Mouse (Mus musculus): ENCODE results near the gene Cdkn2d.

The Cdkn2d gene

DNA sequence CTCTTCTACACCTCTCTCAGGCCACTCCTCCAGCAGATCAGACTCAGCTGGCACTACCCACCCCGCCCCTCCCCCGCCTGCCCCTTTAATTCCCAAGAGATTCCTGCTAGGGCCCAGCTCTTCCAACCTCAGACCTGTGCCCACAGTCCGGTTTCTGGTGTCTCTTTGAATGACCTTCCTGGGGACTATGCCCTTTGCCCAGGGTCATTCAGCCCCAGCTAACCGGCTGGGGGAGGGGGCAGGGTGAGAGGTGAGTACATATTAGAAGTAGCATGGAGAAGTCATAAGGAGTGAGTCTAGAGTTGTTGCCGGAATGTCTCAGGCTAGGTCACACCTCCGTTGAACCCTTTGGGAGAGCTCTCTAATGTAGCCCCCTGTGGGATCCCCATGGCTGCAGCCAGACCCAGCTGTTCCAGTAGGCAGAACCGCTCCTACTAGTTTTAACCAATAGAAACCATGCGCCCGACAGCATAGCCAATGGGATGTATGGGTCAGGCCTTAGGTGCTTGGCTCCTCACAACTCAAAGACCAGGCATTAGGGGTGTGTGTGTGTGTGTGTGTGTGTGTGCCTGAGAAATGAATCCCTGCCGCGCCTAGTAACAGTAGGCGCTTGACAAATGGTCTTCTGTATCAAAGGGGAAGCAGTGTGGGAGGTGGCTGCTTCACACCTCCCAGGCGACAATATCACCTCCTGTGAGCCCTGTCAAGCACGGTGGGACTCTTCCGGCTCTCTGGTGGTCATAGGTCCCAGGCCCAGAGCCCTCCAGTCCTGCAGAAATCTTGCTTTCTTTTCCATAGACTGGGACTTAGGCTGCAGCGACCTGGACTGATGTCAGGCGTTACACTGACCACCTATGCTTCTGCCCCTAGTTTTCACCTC is 41.3 kb downstream of the Cdkn2d start:
- POLR2A ChIA-PET = interaction anchor here in 3 of 4 experiments (0.6 to 2.7 kb wide), 7 partner anchors 8 to 379 kb away, joined by 3 to 6 read pairs (median 3); partner anchors contain the start of genes Cdkn2d (in 1 of the 3), Gm38431 (in 1 of the 3) and Raver1 (in 1 of the 3)
- CTCF ChIA-PET = interaction anchor here in 3 of 4 experiments (0.6 to 1.2 kb wide), 4 partner anchors 8 to 107 kb away, joined by 3 to 4 read pairs (median 4); no protein-coding TSS in a partner anchor

DNA sequence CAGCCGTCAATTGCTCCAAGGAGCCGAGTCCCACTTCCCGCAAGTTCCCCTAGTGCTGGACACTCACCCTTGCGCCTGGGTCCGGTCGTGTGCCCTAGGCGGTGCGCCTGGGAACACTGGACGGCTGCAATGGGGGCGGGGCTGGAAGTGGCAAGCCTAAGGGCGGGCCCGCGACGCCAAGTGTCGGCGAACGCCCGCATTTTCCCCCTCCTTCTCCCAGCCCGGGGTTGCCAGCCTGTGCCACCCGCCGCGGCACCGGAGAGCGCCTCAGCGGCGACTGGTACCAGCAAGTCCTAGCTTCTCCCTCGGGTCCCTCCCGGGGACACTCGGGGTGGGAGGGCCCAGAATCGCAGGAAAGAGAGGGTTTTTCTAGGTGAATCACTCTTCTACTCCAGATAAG is 42.9 kb downstream of the Cdkn2d start, which contains the start of gene S1pr5:
S1pr5 (minus strand) TSS at position 118 of the 400 bp plus-strand sequence.
- ChIA-PET CTCF (no interaction called here), POLR2A (interaction anchor here in 1 of 4 experiments (0.7 to 1.8 kb wide), 3 partner anchors 10 to 25 kb away, joined by 3 to 4 read pairs (median 3); no protein-coding TSS in a partner anchor)

DNA sequence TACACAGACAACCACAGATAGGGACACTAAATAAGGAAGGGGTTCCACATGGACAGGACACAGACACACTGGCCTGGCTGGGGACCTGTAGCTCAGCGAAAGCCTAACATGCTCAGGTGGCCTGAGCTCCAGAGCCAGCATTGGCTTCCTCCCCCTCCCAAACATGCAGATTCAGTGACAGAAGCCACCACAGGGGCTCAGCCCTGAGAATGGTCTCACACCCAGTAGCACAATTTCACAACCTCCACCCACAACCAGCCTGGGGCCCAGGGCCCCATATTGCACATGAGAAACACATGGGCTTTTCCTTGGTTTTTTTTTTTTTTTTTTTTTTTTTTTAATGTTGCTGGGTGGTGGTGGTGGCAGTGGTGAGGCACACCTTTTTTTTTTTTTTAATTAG is 44.9 kb downstream of the Cdkn2d start:
- CTCF ChIA-PET = interaction anchor here in 2 of 4 experiments (0.5 to 0.7 kb wide), 2 partner anchors 9 to 56 kb away, joined by 3 to 9 read pairs; no protein-coding TSS in a partner anchor
- POLR2A ChIA-PET = interaction anchor here in 3 of 4 experiments (0.5 to 11.6 kb wide), 8 partner anchors 18 to 367 kb away, joined by 3 to 223 read pairs (median 4); partner anchors contain the start of genes Angptl6 (in 1 of the 3), Atg4d (in 1 of the 3), Cdkn2d (in 1 of the 3) and Ppan (in 1 of the 3)

DNA sequence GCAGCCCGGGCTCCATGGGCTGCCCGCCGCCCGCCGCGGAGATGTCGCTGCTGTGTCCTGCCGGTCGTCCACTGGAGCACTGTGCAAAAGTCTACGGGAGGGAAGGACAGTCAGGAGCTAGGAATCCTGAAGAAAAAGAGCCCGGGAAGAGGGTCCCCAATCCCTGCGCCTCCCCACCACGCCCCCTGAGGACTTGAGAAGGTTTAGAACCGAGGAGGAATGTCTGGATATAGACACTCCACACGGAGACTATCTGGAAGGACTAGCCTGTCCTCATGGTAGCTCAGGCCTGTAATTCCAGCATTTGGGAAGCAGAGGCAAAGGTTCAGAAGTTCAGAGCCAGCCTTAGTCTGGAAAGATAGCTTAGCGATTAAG is 46.1 kb downstream of the Cdkn2d start:
- CTCF ChIA-PET = interaction anchor here (0.5 to 2.5 kb wide), 13 partner anchors 11 to 311 kb away, joined by 3 to 6 read pairs (median 3); partner anchors contain the start of gene Atg4d (in 1 of the 4)
- POLR2A ChIA-PET = interaction anchor here in 3 of 4 experiments (0.6 to 11.6 kb wide), 23 partner anchors 8 to 871 kb away, joined by 3 to 223 read pairs (median 4); partner anchors contain the start of genes Cdkn2d (in 2 of the 3), Atg4d (in 1 of the 3), Carm1 (in 1 of the 3) and Gm38431 (in 1 of the 3)

DNA sequence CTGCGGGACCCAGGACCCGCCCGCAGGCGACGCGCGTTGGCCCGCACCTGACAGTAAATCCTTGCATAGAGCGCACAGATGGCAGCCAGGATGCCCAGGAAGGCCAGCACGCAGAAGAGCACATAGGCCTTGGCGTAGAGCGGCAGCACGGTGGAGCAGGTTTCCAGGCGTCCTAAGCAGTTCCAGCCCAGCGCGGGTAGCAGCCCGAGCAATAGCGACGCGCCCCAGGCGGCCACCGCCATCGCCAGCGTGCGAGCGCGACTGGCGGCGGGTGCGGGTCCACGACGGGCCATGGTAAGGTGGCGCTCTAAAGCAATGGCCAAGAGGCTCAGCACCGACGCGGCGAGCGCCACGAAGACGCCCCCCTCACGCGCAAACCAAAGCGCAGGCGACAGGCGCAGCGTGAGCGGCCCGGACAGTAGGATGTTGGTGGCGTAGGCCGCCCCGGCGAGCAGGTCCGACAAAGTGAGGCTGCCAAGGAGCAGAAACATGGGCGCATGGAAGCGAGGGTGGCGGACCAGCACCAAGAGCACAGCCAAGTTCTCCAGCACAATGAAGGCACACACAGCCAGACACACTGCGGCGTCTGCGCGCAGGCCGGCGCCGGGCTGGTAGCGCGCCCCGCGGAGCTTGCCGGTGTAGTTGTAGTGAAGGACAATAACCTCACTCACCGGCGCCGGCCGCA is 46.6 kb downstream of the Cdkn2d start:
- CTCF ChIA-PET = interaction anchor here (0.5 to 2.5 kb wide), 12 partner anchors 11 to 312 kb away, joined by 3 to 6 read pairs (median 4); partner anchors contain the start of gene Atg4d (in 1 of the 4)
- POLR2A ChIA-PET = interaction anchor here in 3 of 4 experiments (0.6 to 11.6 kb wide), 23 partner anchors 10 to 367 kb away, joined by 3 to 223 read pairs (median 4); partner anchors contain the start of genes Atg4d (in 2 of the 3), Cdkn2d (in 2 of the 3), Carm1 (in 1 of the 3) and Gm38431 (in 1 of the 3)

DNA sequence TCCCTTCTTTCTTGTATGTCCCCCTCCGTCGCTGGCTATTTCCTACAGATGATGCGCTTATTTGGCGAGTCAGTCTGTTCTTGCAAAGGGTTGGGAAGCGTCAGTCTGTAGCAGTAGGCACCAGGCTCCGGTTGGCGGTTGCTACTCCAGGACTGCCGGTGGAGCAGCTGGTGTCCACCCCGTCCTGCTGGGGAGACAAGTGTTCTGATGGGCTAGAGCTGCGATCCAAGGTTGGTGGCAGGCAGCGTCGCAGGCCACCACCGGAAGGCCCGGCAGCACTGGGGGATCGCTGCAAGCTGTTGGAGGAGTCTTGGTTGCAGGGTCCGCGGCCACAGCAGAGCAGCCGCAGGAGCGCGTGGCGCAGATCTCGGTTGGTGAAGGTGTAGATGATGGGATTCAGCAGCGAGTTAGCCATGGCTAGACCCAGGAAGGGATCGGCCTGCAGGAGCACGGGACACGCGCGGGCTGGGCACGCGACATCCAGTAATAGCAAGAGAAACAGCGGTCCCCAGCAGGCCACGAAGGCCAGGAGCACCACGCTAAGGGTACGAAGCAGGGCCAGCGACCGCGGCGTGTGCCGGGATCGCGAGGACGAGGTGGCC is 47.3 kb downstream of the Cdkn2d start:
- CTCF ChIA-PET = interaction anchor here in 2 of 4 experiments (0.6 to 2.5 kb wide), 4 partner anchors 12 to 113 kb away, joined by 4 to 7 read pairs (median 6); no protein-coding TSS in a partner anchor
- POLR2A ChIA-PET = interaction anchor here in 3 of 4 experiments (0.9 to 11.6 kb wide), 7 partner anchors 15 to 22 kb away, joined by 3 to 223 read pairs (median 5); partner anchors contain the start of gene Atg4d (in 2 of the 3)

DNA sequence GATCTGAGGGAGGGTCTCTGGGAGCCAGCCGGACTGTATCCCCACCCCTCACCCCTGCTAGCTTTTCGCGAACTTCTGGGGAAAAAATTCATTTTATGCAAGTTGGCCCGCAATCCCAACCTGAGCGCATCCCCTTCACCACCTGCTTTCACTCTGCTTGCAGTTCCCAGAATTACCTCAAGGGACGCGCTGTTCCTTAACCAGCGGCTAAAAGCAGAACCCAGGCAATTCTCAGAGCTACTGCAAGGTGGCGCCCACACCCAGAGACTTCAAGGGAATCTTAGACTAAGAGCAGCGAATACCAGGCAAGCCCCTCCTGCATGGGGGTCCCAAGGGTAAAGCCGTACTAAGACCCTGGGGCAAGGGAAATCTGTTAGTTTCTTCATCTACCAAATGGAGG is 49.9 kb downstream of the Cdkn2d start:
- POLR2A ChIA-PET = interaction anchor here (0.5 to 11.6 kb wide), 24 partner anchors 9 to 546 kb away, joined by 3 to 223 read pairs (median 4); partner anchors contain the start of genes Atg4d (in 2 of the 4), Cdkn2d (in 2 of the 4), Kri1 (in 1 of the 4) and Tmed1 (in 1 of the 4)
- CTCF ChIA-PET = interaction anchor here (0.5 to 4.1 kb wide), 36 partner anchors 8 to 324 kb away, joined by 3 to 36 read pairs (median 4); partner anchors contain the start of genes Atg4d (in 1 of the 4), Qtrt1 (in 1 of the 4) and Slc44a2 (in 1 of the 4)

DNA sequence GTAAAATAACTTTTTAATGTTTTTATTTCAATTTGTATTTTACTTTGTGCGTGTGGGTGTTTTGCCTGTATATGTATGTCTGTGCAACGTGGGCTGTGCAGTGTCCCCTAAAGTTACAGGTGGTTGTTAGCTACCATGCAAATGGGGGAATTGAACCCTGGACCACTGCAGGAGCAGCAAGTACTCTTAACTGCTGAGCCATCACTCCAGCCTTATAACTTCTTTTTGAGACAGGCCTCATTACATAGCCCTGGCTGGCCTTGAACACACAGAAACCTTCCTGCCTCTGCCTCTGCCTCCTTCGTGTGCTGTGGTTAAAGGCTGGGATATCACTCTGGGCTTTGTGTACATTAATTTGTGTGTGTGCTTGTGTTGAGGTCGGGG is 51.8 kb downstream of the Cdkn2d start:
- ChIA-PET CTCF (interaction anchor here in 3 of 4 experiments (0.5 to 4.1 kb wide), 9 partner anchors 13 to 118 kb away, joined by 3 to 36 read pairs (median 3); partner anchors contain the start of gene Cdkn2d (in 1 of the 3)), POLR2A (interaction anchor here (0.6 to 11.6 kb wide), 24 partner anchors 10 to 592 kb away, joined by 3 to 223 read pairs (median 4); partner anchors contain the start of genes Atg4d (in 2 of the 4), Cdkn2d (in 2 of the 4), Kri1 (in 2 of the 4) and Gm38431 (in 1 of the 4))

DNA sequence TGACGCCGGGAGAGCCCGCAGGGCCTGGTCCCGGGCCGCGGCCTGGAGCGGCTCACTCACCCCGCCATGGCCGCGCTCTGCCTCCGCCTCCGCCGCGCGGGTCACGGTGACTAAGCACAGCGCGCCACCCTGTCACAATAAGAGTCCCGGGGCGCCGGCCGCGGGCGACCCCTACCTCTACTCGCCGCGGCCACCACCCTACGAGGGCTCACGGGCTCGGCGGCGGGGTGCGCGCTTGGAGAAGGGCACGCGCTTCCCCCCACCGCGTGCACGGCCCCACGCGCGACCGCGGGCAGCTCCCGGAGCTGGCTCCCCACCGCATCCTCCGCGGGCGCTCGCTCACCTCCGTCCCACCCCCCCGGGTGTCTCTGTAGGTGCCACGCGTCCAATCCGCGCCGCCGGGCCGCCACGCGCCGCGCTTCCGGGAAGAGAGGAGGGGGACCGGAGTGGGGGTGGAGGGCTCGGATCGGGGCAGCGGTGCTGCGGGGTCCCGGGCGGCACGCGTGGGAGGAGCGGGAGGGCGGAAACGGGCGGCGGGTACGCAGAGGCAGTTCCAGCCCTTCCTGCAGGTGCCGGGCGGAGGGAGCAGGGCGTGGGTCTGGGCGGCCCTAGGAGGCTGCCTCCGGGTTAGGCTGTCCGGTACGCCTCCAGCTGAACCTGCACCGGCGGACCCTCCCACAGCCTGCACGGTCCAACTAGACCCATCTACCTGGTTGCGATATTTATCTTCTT is 52.3 kb downstream of the Cdkn2d start, which contains the start of gene Keap1:
Keap1 (minus strand) TSS at position 629 of the 732 bp plus-strand sequence.
- ChIA-PET CTCF (interaction anchor here in 3 of 4 experiments (0.5 to 4.1 kb wide), 13 partner anchors 13 to 118 kb away, joined by 3 to 36 read pairs (median 4); partner anchors contain the start of gene Cdkn2d (in 2 of the 3)), POLR2A (interaction anchor here (0.6 to 11.6 kb wide), 40 partner anchors 9 to 593 kb away, joined by 3 to 223 read pairs (median 5); partner anchors contain the start of genes Atg4d (in 3 of the 4), Cdkn2d (in 2 of the 4), Kri1 (in 2 of the 4) and Ap1m2 (in 1 of the 4))
